Mouse (Mus musculus) embryonic fibroblast, embryonic 13.5 days (primary cell): ENCODE data around the gene Tmem273.

Source experiments
- CTCF ChIP-seq: IDR thresholded peaks from 2 replicates; pipeline ENCODE4 v1.5.1; 2011; ENCODE audit warnings: mild to moderate bottlenecking, control low read depth, low read length, moderate library complexity, borderline replicate concordance; ENCODE audit not compliant: insufficient read depth
- POLR2A ChIP-seq: IDR thresholded peaks from 2 replicates; pipeline ENCODE4 v1.6.1; 2011; ENCODE audit warnings: low read depth, mild to moderate bottlenecking, control low read depth, low read length, moderate library complexity

DNA sequence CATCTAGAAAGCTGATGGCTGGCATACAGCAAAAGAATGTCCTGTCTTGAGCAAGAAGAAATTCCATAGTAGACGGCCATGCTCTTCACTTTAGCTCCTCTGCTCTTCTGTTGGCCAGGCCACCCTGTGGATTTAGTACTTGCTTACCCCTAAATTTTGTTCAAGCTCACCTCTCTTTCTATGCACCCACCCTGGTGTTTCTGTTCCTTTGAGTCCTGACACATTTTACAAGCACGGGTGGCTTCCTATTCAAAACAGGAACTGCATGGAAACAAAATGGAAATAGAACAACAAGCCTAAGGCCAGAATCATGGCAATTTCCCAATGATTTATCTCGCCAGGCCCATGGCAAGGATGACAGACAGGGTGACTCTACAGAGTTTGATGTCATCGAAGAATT, 37.0 kb downstream of the Tmem273 start:
- TF ChIP-seq POLR2A (no peak), CTCF (no peak)
